Mouse (Mus musculus): ENCODE results near the gene Traf3ip2.
A peak's percentile ranks its signal among the peaks of the same experiment; 100 is the strongest.

Gene Traf3ip2

GRCm38 (mm10) chr10:39682556-39682955 is 69.8 kb downstream of the Traf3ip2 start:
- DNase-seq, result no peak

- no peak for DNase-seq
Observed at GRCm38 (mm10) chr10:39683481-39683880, 70.7 kb downstream of the Traf3ip2 start.

- DNase-seq, result no peak
Observed at GRCm38 (mm10) chr10:39686811-39687210, 74.1 kb downstream of the Traf3ip2 start.

GRCm38 (mm10) chr10:39687851-39688250 is 75.1 kb downstream of the Traf3ip2 start:
- DNase-seq, result peak in 1 of 2 experiments; percentile 45

- no peak for DNase-seq
Observed at GRCm38 (mm10) chr10:39691351-39692064, 78.8 kb downstream of the Traf3ip2 start.

DNA sequence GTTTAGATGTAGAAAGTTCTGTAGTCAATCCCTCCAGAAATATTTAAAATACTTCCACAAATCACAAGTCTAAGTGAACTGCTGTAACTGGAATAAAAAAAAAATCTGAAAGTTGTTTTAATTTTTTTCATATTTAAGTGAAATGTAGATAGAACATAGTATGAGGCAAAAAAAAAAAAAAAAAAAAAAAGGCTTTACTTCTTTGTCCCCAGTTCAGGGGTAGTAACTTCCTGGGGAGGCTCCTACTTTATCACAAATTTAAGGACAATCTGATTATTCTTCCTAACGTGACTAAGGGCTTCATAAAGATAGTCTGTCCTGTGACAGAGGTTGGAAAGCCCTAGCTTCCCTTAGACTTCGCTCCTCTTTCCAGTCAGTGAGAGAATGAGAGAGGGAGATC is 79.4 kb downstream of the Traf3ip2 start:
- DNase-seq, result no peak

Measured in cerebellum, postnatal 25 days (tissue).